In the genomic region with DNA sequence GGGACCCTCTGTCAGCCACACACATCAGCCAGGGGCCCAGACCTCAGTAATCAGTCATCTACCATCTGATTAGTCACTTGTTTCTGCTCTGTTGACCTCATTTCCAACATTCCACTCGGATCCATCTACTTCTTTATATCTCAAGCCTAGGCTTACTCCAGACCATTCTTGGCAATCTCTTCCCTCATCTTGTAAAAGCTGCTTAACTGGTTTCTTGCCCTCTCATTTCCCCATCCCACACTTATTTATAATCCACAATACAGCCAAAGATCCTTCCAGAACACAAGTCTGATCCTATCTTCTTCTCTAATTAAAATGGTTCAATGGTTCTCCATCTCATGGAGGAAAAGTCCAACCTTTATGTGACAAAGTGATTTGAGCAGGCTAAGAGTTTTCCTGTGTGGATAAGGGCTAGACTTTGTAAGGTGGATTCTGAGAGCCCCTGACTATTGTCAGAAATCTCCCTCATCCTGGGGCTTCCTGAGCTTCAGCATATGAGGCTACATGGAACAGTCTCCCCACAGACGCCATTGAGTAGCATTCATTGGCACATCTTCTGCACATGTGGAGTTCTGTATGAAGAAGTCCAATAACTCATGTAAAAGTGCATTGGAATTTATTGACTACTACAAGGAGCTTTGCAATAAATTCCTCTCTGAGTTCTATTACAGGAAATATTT, we compare ENCODE assay signal across 26 mouse cellular contexts.
DNase-seq lines count a peak whose midpoint lies in the region; ATAC-seq and TF ChIP-seq lines count a peak whose summit lies in the region.
"Had no signal": no experiment of that assay in that cellular context is flagged by ENCODE, and none has a peak within 500 bp of the region (broad histone marks: within the 10 kb centered on the region; RNA-seq: fewer than 3 reads in every experiment).

No protein-coding gene starts in this region.

- H3K36me3 ChIP-seq in heart, embryonic 10.5 days: no peaks in the 10 kb centered on the region
- H3K36me3 ChIP-seq in limb, embryonic 14.5 days (ENCODE audit: control insufficient read depth, insufficient read depth, low read length): no peaks in the 10 kb centered on the region
- no peaks in the 10 kb centered on the region for H3K36me3 ChIP-seq in intestine, embryonic 15.5 days
- H3K36me3 ChIP-seq: embryonic facial prominence, embryonic 13.5 days; lung, embryonic 15.5 days; midbrain, embryonic 10.5 days; midbrain, embryonic 15.5 days; neural tube, embryonic 15.5 days had no signal

- peak; percentile 57 for DNase-seq in heart, embryonic 10.5 days (ENCODE audit: low spot score)
- DNase-seq in heart, adult 9 months (ENCODE audit: low spot score in 2 of 2): no peak
- peak; percentile 42 for DNase-seq in gonadal fat pad, adult 2 months (ENCODE audit: low read depth)
- no peak for DNase-seq in limb, embryonic 14.5 days (ENCODE audit: low spot score)
- DNase-seq in cerebellum, adult 11-12 months: no peak
- DNase-seq: adrenal gland, postnatal 25 days; cerebellum, adult 8-10 months; cerebellum, postnatal 36 days; gastrocnemius, postnatal 14 days; heart, adult 2 months; kidney, adult 8-10 months; layer of hippocampus, adult 9-11 months; retina, postnatal 1 day; right cerebral cortex, postnatal 14 days; thymus, postnatal 4 days had no signal

- no peaks in the 10 kb centered on the region for H3K27me3 ChIP-seq in heart, embryonic 10.5 days (ENCODE audit: insufficient read depth, poor library complexity, severe bottlenecking)
- H3K27me3 ChIP-seq in limb, embryonic 14.5 days (ENCODE audit: control insufficient read depth, insufficient read depth, low read length): no peaks in the 10 kb centered on the region
- no peaks in the 10 kb centered on the region for H3K27me3 ChIP-seq in intestine, embryonic 15.5 days (replicated peaks)
- H3K27me3 ChIP-seq: embryonic facial prominence, embryonic 13.5 days; forebrain, embryonic 13.5 days; lung, embryonic 15.5 days; midbrain, embryonic 15.5 days; neural tube, embryonic 15.5 days had no signal

- no peak for TF ChIP-seq POLR2A in embryonic fibroblast, embryonic 13.5 days (IDR thresholded peaks at IDR 0.05; ENCODE audit: low read depth, low read length)
- no peak for TF ChIP-seq POLR2A in limb, embryonic 14.5 days (IDR thresholded peaks at IDR 0.05; ENCODE audit: borderline replicate concordance, extremely low read depth, insufficient read depth, insufficient read length)

- H3K9ac ChIP-seq in limb, embryonic 14.5 days (ENCODE audit: low read depth, low read length, severe bottlenecking): no peak overlapping the region
- H3K9ac ChIP-seq in intestine, embryonic 15.5 days: no peak overlapping the region
- H3K9ac ChIP-seq: embryonic facial prominence, embryonic 13.5 days; forebrain, embryonic 13.5 days; lung, embryonic 15.5 days; midbrain, embryonic 15.5 days; neural tube, embryonic 15.5 days had no signal

- no peak overlapping the region for H3K27ac ChIP-seq in heart, embryonic 10.5 days
- peak overlapping the region; percentile 79 for H3K27ac ChIP-seq in embryonic fibroblast, embryonic 13.5 days (ENCODE audit: insufficient read depth, low read length)
- peak overlapping the region; percentile 41; the same call in 1 of the 2 replicates for H3K27ac ChIP-seq in limb, embryonic 14.5 days (replicated peaks; ENCODE audit: low read depth, low read length)
- H3K27ac ChIP-seq in intestine, embryonic 15.5 days: no peak overlapping the region
- H3K27ac ChIP-seq: forebrain, embryonic 13.5 days; heart, adult 2 months; lung, embryonic 15.5 days; midbrain, embryonic 10.5 days; midbrain, embryonic 15.5 days; neural tube, embryonic 15.5 days had no signal

- no peak for TF ChIP-seq CTCF in embryonic fibroblast, embryonic 13.5 days (IDR thresholded peaks at IDR 0.05; ENCODE audit: borderline replicate concordance, insufficient read depth, low read length)

- H3K4me2 ChIP-seq in limb, embryonic 14.5 days (replicated peaks; ENCODE audit: low read depth, low read length, severe bottlenecking): no peak overlapping the region
- no peak overlapping the region for H3K4me2 ChIP-seq in intestine, embryonic 15.5 days (replicated peaks)
- H3K4me2 ChIP-seq: embryonic facial prominence, embryonic 13.5 days; forebrain, embryonic 13.5 days; liver, embryonic 11.5 days; lung, embryonic 15.5 days; midbrain, embryonic 15.5 days; neural tube, embryonic 15.5 days had no signal

- no peak overlapping the region for H3K4me3 ChIP-seq in heart, embryonic 10.5 days
- H3K4me3 ChIP-seq in embryonic fibroblast, embryonic 13.5 days (ENCODE audit: insufficient read depth, low read length): no peak overlapping the region
- no peak overlapping the region for H3K4me3 ChIP-seq in limb, embryonic 14.5 days (replicated peaks; ENCODE audit: low read length)
- no peak overlapping the region for H3K4me3 ChIP-seq in intestine, embryonic 15.5 days (replicated peaks)
- H3K4me3 ChIP-seq: embryonic facial prominence, embryonic 13.5 days; forebrain, embryonic 13.5 days; heart, adult 2 months; lung, embryonic 15.5 days; midbrain, embryonic 10.5 days; midbrain, embryonic 15.5 days; neural tube, embryonic 15.5 days had no signal

- H3K9me3 ChIP-seq in heart, embryonic 10.5 days: no peaks in the 10 kb centered on the region
- no peaks in the 10 kb centered on the region for H3K9me3 ChIP-seq in limb, embryonic 14.5 days (ENCODE audit: control insufficient read depth, low read length)
- H3K9me3 ChIP-seq in intestine, embryonic 15.5 days: no peaks in the 10 kb centered on the region
- H3K9me3 ChIP-seq: embryonic facial prominence, embryonic 13.5 days; forebrain, embryonic 13.5 days; lung, embryonic 15.5 days; midbrain, embryonic 10.5 days; midbrain, embryonic 15.5 days; neural tube, embryonic 15.5 days had no signal

- no peaks in the 10 kb centered on the region for H3K4me1 ChIP-seq in heart, embryonic 10.5 days
- peaks cover 3% of the 10 kb centered on the region; the same call in 1 of the 2 replicates for H3K4me1 ChIP-seq in embryonic fibroblast, embryonic 13.5 days (ENCODE audit: control insufficient read depth, insufficient read depth, low read length)
- H3K4me1 ChIP-seq in limb, embryonic 14.5 days (ENCODE audit: control insufficient read depth, insufficient read depth, low read length): peaks cover 36% of the 10 kb centered on the region
- H3K4me1 ChIP-seq in intestine, embryonic 15.5 days (replicated peaks): peaks cover 3% of the 10 kb centered on the region; the same call in 1 of the 2 replicates
- H3K4me1 ChIP-seq: forebrain, embryonic 13.5 days; lung, embryonic 15.5 days; midbrain, embryonic 10.5 days; midbrain, embryonic 15.5 days had no signal

- ATAC-seq in limb, embryonic 14.5 days (ENCODE audit: low FRiP score, low read depth): no peak; the same call in 1 of the 2 replicates
- no peak for ATAC-seq in intestine, embryonic 15.5 days
- ATAC-seq: CD4-positive, CD25-positive, alpha-beta regulatory T cell, adult 4 months; forebrain, embryonic 13.5 days; hindbrain, embryonic 16.5 days; midbrain, embryonic 15.5 days had no signal

- 83% methylated on average over 2 of the region's 2 CpGs for WGBS in heart, embryonic 10.5 days
- 40% methylated on average over 2 of the region's 2 CpGs for WGBS in limb, embryonic 14.5 days
- 79% methylated on average over 2 of the region's 2 CpGs for WGBS in intestine, embryonic 15.5 days

Comparison
In these comparisons a context has a peak if more than half of its experiments do, and no peak if none do; other contexts are left out.
1. DNase-seq: peak in heart, embryonic 10.5 days (single experiment) and gonadal fat pad, adult 2 months (single experiment); none in heart, adult 9 months (0 of 2), limb, embryonic 14.5 days (single experiment) and cerebellum, adult 11-12 months (single experiment).
2. H3K27ac ChIP-seq: peak in embryonic fibroblast, embryonic 13.5 days (single experiment) and limb, embryonic 14.5 days (single experiment); none in heart, embryonic 10.5 days (single experiment) and intestine, embryonic 15.5 days (single experiment).